Mouse (Mus musculus) c-Kit-positive CD71-positive TER-119-negative erythroid progenitor cells, embryonic 14.5 days (primary cell): ENCODE results near the gene Cdca4.
A peak's percentile ranks its signal among the peaks of the same experiment; 100 is the strongest.
"Not testable (repeated sequence)": the region's sequence is repeated elsewhere in the genome, so short reads cannot be mapped to it uniquely, and the experiment has no call there.

Source experiments
- DNase-seq: peaks from one replicate; pipeline ENCODE4 v3.0.0-alpha.2; 2013; ENCODE audit warnings: low read depth

Cdca4 gene

DNA sequence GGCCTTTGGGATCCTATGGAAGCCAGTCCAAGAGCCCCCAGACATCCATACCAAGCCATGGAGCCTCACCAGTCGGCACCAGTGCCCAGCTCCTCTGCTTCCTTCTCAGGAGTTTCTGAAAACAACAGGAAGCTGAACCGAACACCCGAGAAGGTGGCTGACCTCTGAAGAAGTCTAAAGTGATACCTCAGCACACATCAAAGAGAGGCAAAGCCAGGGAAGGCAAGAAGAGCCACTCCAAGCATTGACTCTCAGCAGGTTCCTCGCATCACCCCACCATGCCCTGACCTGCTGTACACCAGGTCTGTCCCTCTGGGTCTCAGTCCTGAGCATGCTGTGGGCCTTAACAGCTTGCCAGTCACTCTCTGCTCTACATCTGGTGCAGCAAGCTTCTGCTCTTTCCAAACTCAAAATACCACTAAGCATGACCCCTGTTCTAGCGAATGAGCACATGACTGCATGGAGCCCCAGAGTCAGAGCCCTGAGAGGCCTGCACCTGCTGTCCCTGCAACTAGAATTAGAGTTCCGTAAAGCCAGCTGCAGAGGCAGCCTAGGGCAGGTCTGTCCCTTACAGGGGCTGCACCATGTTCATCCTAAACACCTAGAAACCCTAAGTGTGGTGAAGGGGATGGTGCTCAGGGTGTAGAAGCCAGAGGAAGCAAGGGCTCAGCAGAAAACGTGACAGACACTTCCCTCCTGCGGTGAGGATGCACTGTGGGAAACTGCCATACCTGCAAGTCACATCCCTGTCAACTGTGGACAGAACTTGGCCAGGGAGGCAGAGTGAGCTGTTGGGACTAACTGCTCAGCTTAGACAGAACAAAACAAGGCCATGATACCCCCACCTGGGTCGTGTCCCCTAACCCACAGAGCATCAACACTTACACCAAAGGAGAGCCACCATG lies 28.1 kb upstream of the Cdca4 start:
- DNase-seq = no peak

- no peak for DNase-seq
These were observed 27.1 kb upstream of the Cdca4 start for GRCm38 (mm10) chr12:112856338-112856737.

DNA sequence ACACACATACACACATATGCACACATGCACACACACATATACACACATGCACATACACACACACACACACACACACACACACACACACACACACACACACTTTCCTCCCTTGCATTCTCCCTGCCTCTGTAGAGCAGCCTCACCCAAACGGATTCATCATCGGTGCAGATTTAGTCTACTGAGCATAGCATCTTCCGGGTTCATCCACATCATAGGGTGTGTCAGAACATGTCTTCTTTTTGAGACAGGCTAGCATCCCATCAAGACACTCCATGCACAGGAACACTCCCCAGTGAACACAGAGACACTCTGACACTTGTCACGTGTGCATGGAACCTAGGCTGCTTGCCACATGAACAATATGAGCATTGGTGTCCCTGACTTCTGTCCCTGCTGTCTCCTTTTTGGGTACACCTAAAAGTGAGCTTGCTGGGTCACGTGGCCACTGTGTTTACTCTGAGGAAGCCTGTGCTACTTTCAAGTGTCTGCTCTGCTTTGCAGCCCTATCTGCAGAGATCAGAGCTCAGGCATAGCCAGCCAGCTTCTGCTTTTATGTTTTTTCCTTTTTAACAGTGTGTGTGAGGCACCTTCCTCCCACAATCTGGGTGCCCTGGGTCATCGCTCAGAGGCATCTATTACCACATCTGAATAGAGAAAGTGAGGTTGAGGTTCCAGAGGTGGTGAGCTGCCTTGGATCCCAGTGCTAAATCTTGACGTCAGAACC lies 25.5 kb upstream of the Cdca4 start:
- no peak for DNase-seq

DNA sequence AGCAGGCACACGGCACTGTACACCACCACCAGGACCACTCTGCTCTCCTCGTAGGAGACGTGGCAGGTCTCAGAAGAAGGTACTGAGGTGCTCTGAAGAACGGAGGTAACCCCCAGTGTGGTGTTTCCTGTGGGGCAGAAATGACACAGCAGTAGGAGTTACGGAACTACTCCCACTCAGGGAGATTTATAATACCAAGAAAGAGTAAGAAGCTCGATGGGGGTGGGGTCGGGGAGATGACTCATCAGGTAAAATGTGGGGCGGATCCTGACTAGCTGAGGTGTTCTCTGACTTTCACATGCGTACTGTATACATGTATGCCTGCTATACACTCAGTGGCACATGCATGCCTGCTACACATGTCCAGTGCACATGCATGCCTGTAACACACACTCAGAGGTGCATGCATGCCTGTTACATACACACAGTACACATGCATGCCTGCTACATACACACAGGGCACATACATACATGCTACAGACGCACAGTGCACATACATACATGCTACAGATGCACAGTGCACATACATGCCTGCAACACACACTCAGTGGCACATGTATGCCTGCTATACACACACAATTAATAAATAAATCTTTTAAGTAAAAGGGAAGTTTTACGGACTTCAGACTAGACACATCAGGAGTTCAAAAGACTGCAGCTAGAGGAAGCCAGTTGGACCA lies 24.0 kb upstream of the Cdca4 start:
- no peak for DNase-seq

DNA sequence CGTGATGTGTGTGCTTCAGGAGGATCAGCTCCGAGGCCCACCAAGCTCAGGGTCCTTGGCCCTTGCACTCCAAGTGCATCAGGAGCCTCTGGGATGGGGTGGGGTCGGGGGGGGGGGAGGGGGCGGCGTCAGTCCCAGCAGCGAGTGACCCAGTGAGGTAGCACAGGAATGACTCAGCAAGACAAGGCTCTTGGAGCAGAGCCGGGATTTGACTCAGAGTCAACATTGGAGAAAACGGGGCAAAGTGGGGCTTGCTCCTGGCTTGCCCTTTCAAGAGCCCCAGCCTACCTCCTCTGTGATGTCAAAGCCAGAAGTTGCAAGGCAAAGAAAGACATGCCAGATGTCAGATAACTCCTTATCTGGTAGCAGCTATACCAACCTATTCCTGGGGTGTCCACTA lies 21.9 kb upstream of the Cdca4 start:
- no peak for DNase-seq

DNA sequence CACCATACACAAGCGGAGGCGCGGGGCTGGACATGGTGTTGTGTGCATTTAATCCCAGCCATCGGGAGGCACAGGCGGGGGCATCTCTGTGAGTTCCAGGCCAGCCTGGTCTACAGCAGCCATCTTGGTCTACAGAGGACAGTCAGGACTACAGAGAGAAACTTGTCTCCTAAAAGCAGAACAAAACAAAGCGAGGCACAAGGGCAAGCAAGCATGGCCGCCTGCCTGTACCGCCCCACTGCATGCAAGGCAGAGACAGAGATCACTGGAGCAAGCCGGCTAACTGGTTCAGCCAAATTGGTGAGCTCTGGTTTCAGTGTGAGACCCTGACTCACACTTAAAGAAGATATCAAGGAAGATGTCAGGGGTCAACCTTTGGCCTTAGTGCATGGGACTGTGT lies 21.1 kb upstream of the Cdca4 start:
- DNase-seq = no peak

- no peak for DNase-seq
These were observed 20.2 kb upstream of the Cdca4 start for GRCm38 (mm10) chr12:112849235-112850022.

GRCm38 (mm10) chr12:112847880-112848279 lies 18.7 kb upstream of the Cdca4 start:
- DNase-seq = no peak

DNA sequence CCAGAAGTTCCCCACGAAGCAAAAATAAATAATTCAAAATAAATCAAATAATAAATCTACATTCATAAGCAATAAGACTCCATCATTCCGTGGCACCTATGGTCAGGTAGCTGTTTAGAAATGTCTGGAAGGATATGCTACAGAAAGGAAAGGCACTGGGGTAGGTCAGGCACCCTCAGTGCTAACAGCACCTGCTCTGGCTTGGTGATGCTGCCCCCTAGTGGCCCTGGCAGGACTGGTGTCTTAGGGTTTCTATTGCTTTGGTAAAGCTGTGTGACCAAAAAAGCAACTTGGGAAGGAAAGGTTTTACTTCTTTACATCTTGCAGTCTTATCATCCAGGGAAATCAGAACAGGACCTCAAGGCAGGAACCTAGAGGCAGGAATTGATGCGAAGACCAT lies 14.6 kb upstream of the Cdca4 start:
- DNase-seq = peak; percentile 69

GRCm38 (mm10) chr12:112842128-112842527 lies 12.9 kb upstream of the Cdca4 start:
- not testable (repeated sequence) for DNase-seq

GRCm38 (mm10) chr12:112841338-112841892 lies 12.2 kb upstream of the Cdca4 start:
- not testable (repeated sequence) for DNase-seq

- DNase-seq = no peak
These were observed 11.2 kb upstream of the Cdca4 start for GRCm38 (mm10) chr12:112840209-112841086.

DNA sequence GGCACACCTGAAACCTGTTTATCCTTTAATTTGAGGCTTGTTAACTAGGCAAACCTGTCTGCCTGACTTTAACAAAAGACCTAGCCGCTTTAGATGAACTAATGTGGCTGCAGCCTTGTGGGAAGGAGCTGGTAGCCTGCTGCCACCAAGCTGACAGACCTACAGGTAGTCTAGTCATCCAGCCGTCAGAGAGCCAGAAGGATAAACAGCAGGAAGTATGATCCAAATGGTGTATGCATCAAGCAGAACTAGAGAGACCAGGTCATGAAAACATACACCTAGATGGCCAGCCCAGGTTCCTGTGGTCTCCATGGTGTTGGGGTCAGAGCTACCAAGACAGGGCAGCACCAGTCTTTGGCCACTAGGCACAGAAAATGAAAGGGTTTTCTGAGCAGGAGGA lies 5.8 kb upstream of the Cdca4 start:
- DNase-seq = no peak

- no peak for DNase-seq
These were observed 4.3 kb upstream of the Cdca4 start for GRCm38 (mm10) chr12:112833527-112833926.

- DNase-seq = no peak
These were observed 3.2 kb upstream of the Cdca4 start for GRCm38 (mm10) chr12:112832411-112832810.

DNA sequence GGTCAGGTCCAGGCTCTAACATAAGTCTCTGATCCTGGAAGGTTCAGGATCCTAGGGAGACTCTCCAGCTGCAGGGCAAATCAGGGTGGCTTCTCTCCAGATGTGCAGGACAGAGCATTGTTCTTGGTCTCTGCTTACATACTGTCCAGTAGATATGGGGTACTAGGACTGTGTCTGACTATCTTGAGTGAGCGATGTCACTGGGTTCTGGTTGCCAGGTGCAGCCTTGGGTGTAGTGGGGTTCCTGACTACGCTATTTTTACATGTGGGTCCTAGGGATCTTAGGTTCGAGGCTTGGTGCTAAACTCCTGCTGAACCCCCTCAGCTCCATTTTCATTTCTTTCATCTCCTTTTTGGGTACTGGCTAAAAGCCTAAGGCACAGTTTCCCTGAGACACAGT lies 1.3 kb upstream of the Cdca4 start:
- no peak for DNase-seq

GRCm38 (mm10) chr12:112830141-112830540 lies 918 bp upstream of the Cdca4 start:
- no peak for DNase-seq

DNA sequence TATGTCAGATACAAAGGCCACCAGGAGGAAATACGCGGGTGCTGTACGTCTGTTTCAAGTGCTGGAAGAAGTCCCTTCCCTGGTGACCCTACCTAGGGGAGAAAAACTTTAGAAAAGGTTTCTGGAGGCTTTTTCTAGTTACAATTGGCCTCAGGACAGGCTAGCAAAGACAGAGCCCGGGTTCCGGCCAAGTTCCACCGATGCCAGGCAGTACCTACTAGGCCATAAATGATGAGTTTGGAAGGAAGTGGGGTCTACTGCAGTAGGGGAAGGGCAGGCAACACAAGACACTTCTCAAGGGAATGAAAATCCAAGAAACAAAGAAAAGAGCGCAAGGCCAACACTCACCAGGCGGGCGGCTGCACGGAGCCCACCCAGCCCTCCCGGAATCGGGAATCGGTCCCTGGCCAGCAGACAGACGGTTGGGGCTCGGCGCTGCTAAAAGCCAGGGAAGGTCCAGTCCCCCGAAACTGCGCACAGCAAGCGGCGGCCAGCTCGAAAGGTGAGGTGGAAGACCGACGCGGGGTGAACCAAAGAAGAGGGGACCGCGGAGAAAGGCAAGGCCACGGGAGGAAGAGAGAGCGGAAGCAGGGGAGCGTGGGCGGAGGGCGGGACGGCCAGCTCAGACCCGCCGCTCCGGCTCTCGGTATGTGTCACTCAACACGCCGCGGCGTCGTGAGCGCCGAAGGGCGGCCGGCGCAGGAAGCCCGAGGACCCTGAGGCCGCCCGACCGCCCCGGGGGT lies 551 bp downstream of the Cdca4 start:
- no peak for DNase-seq

DNA sequence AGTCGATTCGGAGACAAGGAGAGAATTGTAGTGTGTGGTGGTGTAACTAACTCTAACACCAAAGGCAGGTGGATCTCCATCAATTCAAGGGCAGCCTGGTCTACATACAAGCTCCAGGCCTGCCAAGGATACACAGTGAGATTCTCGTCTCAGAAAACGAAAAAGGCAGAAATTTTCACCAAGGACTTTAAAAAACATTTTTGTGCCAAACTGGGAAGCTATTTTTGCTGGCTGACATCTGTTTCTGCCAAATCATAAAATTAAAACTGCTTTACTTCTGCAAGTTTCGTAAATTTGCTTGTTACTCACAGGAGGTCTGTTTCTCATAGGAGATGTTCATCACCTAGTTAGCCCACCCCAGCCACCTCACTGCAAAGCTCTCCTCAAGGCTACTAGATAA lies 3.3 kb downstream of the Cdca4 start:
- DNase-seq = no peak

- no peak for DNase-seq
These were observed 6.0 kb downstream of the Cdca4 start for GRCm38 (mm10) chr12:112823221-112823620.
